Mouse (Mus musculus): Measurements from ENCODE around the gene Lpin1. TPM values are rescaled to one million over a fixed set of nuclear protein-coding genes. Genes with fewer than 3 reads are reported as not detected.

Gene Lpin1
- total and polyA plus RNA-seq, 2 experiments, result 19.8 to 118 TPM

- no peak for DNase-seq (ENCODE audit: extremely low read depth, low read depth, low spot score)
- WGBS, result 85% methylated on average over 7 of the region's 7 CpGs
- no peak overlapping the region for H3K27ac ChIP-seq (replicated peaks; ENCODE audit: insufficient read depth, low read depth, low read length)
These were observed 82.1 kb downstream of the Lpin1 start for GRCm38 (mm10) chr12:16528650-16529049.

GRCm38 (mm10) chr12:16527941-16528340 lies 82.8 kb downstream of the Lpin1 start:
- 47% methylated on average over 3 of the region's 3 CpGs for WGBS

More at GRCm38 (mm10) chr12:16528650-16529049, 82.1 kb downstream of the Lpin1 start:
- Histone ChIP-seq H3K4me3 (ENCODE audit: insufficient read depth, low read depth, low read length) (no peak overlapping the region), H3K79me2 (ENCODE audit: control insufficient read depth, insufficient read depth, low read length) (no peaks in the 10 kb centered on the region), H3K4me1 (ENCODE audit: control insufficient read depth, insufficient read depth, low read length) (no peaks in the 10 kb centered on the region), H3K36me3 (ENCODE audit: control insufficient read depth, insufficient read depth, low read length) (no peaks in the 10 kb centered on the region), H3K27me3 (ENCODE audit: control insufficient read depth, insufficient read depth, low read length) (no peaks in the 10 kb centered on the region), H3K9ac (ENCODE audit: low read depth, low read length) (no peak overlapping the region)
- TF ChIP-seq CTCF (IDR thresholded peaks at IDR 0.05; ENCODE audit: low read depth, low read length) (no peak), POLR2A (IDR thresholded peaks at IDR 0.05; ENCODE audit: extremely low read depth, insufficient read depth, low read length) (no peak)

GRCm38 (mm10) chr12:16526862-16527261 lies 83.9 kb downstream of the Lpin1 start:
- no peak overlapping the region for H3K4me3 ChIP-seq (ENCODE audit: insufficient read depth, low read depth, low read length)
- no peaks in the 10 kb centered on the region for H3K36me3 ChIP-seq (ENCODE audit: control insufficient read depth, insufficient read depth, low read length)
- 89% methylated on average over 5 of the region's 5 CpGs for WGBS
- H3K27me3 ChIP-seq (ENCODE audit: control insufficient read depth, insufficient read depth, low read length), result no peaks in the 10 kb centered on the region
- no peaks in the 10 kb centered on the region for H3K79me2 ChIP-seq (ENCODE audit: control insufficient read depth, insufficient read depth, low read length)
- DNase-seq (ENCODE audit: extremely low read depth, low read depth, low spot score), result no peak
- no peaks in the 10 kb centered on the region; the same call in 1 of the 2 replicates for H3K4me1 ChIP-seq (ENCODE audit: control insufficient read depth, insufficient read depth, low read length)
- no peak overlapping the region for H3K9ac ChIP-seq (ENCODE audit: low read depth, low read length)
- H3K27ac ChIP-seq (replicated peaks; ENCODE audit: insufficient read depth, low read depth, low read length), result no peak overlapping the region
- TF ChIP-seq POLR2A (IDR thresholded peaks at IDR 0.05; ENCODE audit: extremely low read depth, insufficient read depth, low read length) (no peak), CTCF (IDR thresholded peaks at IDR 0.05; ENCODE audit: low read depth, low read length) (no peak)

More at GRCm38 (mm10) chr12:16527941-16528340, 82.8 kb downstream of the Lpin1 start:
- no peak overlapping the region for H3K9ac ChIP-seq (ENCODE audit: low read depth, low read length)
- no peak for DNase-seq (ENCODE audit: extremely low read depth, low read depth, low spot score)
- no peaks in the 10 kb centered on the region for H3K4me1 ChIP-seq (ENCODE audit: control insufficient read depth, insufficient read depth, low read length)
- TF ChIP-seq POLR2A (IDR thresholded peaks at IDR 0.05; ENCODE audit: extremely low read depth, insufficient read depth, low read length) (no peak), CTCF (IDR thresholded peaks at IDR 0.05; ENCODE audit: low read depth, low read length) (no peak)
- no peaks in the 10 kb centered on the region for H3K79me2 ChIP-seq (ENCODE audit: control insufficient read depth, insufficient read depth, low read length)
- no peaks in the 10 kb centered on the region for H3K36me3 ChIP-seq (ENCODE audit: control insufficient read depth, insufficient read depth, low read length)
- H3K27ac ChIP-seq (replicated peaks; ENCODE audit: insufficient read depth, low read depth, low read length), result no peak overlapping the region
- no peaks in the 10 kb centered on the region for H3K27me3 ChIP-seq (ENCODE audit: control insufficient read depth, insufficient read depth, low read length)
- no peak overlapping the region for H3K4me3 ChIP-seq (ENCODE audit: insufficient read depth, low read depth, low read length)

GRCm38 (mm10) chr12:16526134-16526533 lies 84.6 kb downstream of the Lpin1 start:
- 87% methylated on average over 2 of the region's 2 CpGs for WGBS
- no peak for DNase-seq (ENCODE audit: extremely low read depth, low read depth, low spot score)
- no peak overlapping the region for H3K9ac ChIP-seq (ENCODE audit: low read depth, low read length)

GRCm38 (mm10) chr12:16515183-16515582 lies 95.6 kb downstream of the Lpin1 start:
- Histone ChIP-seq H3K27me3 (ENCODE audit: control insufficient read depth, insufficient read depth, low read length) (no peaks in the 10 kb centered on the region), H3K4me3 (ENCODE audit: insufficient read depth, low read depth, low read length) (no peak overlapping the region), H3K36me3 (ENCODE audit: control insufficient read depth, insufficient read depth, low read length) (no peaks in the 10 kb centered on the region), H3K4me1 (ENCODE audit: control insufficient read depth, insufficient read depth, low read length) (no peaks in the 10 kb centered on the region), H3K79me2 (ENCODE audit: control insufficient read depth, insufficient read depth, low read length) (no peaks in the 10 kb centered on the region), H3K27ac (replicated peaks; ENCODE audit: insufficient read depth, low read depth, low read length) (no peak overlapping the region), H3K9ac (ENCODE audit: low read depth, low read length) (no peak overlapping the region)
- no peak for TF ChIP-seq CTCF (IDR thresholded peaks at IDR 0.05; ENCODE audit: low read depth, low read length)
- TF ChIP-seq POLR2A (IDR thresholded peaks at IDR 0.05; ENCODE audit: extremely low read depth, insufficient read depth, low read length), result no peak
- no peak for DNase-seq (ENCODE audit: extremely low read depth, low read depth, low spot score)
- 82% methylated on average over 9 of the region's 9 CpGs for WGBS

More at GRCm38 (mm10) chr12:16526134-16526533, 84.6 kb downstream of the Lpin1 start:
- no peak overlapping the region for H3K27ac ChIP-seq (replicated peaks; ENCODE audit: insufficient read depth, low read depth, low read length)
- H3K4me3 ChIP-seq (ENCODE audit: insufficient read depth, low read depth, low read length), result no peak overlapping the region
- no peaks in the 10 kb centered on the region; the same call in 1 of the 2 replicates for H3K4me1 ChIP-seq (ENCODE audit: control insufficient read depth, insufficient read depth, low read length)
- no peaks in the 10 kb centered on the region for H3K79me2 ChIP-seq (ENCODE audit: control insufficient read depth, insufficient read depth, low read length)
- H3K36me3 ChIP-seq (ENCODE audit: control insufficient read depth, insufficient read depth, low read length), result no peaks in the 10 kb centered on the region
- TF ChIP-seq CTCF (IDR thresholded peaks at IDR 0.05; ENCODE audit: low read depth, low read length), result no peak
- no peak for TF ChIP-seq POLR2A (IDR thresholded peaks at IDR 0.05; ENCODE audit: extremely low read depth, insufficient read depth, low read length)
- no peaks in the 10 kb centered on the region for H3K27me3 ChIP-seq (ENCODE audit: control insufficient read depth, insufficient read depth, low read length)

- H3K36me3 ChIP-seq (ENCODE audit: control insufficient read depth, insufficient read depth, low read length), result no peaks in the 10 kb centered on the region
- H3K79me2 ChIP-seq (ENCODE audit: control insufficient read depth, insufficient read depth, low read length), result no peaks in the 10 kb centered on the region
- no peak for DNase-seq (ENCODE audit: extremely low read depth, low read depth, low spot score)
- H3K27ac ChIP-seq (replicated peaks; ENCODE audit: insufficient read depth, low read depth, low read length), result no peak overlapping the region
- 81% methylated on average over 1 of the region's 1 CpGs for WGBS
- TF ChIP-seq POLR2A (IDR thresholded peaks at IDR 0.05; ENCODE audit: extremely low read depth, insufficient read depth, low read length), result no peak
- TF ChIP-seq CTCF (IDR thresholded peaks at IDR 0.05; ENCODE audit: low read depth, low read length), result no peak
- H3K4me1 ChIP-seq (ENCODE audit: control insufficient read depth, insufficient read depth, low read length), result no peaks in the 10 kb centered on the region
- H3K4me3 ChIP-seq (ENCODE audit: insufficient read depth, low read depth, low read length), result no peak overlapping the region
- H3K27me3 ChIP-seq (ENCODE audit: control insufficient read depth, insufficient read depth, low read length), result no peaks in the 10 kb centered on the region
- H3K9ac ChIP-seq (ENCODE audit: low read depth, low read length), result no peak overlapping the region
These were observed 97.8 kb downstream of the Lpin1 start for GRCm38 (mm10) chr12:16512991-16513390.

Data from liver, adult 2 months (tissue).